Mouse (Mus musculus): ENCODE results near the gene 4931417E11Rik. TPM values are rescaled to one million over a fixed set of nuclear protein-coding genes. Genes with fewer than 3 reads are reported as not detected.

The 4931417E11Rik gene
- not detected in 2 replicates for polyA plus RNA-seq (2015; fragmentation: Nextera tagmentation; extraction: Ambion mirVana)

DNA sequence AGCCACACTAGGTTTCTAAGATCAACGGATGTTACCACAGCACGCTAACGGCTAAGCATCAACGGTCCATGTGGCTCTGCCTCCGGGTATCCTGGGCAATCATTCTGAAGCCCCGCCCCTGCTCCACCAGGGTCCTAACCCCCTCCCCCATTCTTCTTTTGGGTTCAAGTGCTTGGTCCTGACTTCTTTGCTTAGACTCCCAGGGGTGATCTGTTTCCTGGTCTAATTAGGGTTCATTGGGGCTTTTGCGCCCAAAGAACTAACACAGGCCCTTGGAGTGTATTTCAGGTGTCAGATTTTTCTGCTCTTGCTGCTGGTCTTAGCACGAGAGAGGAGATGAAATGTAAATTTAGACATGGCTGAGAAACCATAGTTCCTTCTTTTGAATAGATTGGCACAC is at the start of gene 4931417E11Rik:
Gene 4931417E11Rik, minus strand, starts transcription at position 101 of the 400 bp plus-strand sequence.
- Histone ChIP-seq H3K9me3 (no peaks in the 10 kb centered on the region), H3K36me3 (no peaks in the 10 kb centered on the region), H3K4me3 (no peak within 1 kb of the TSS), H3K27ac (replicated peaks) (no peak within 1 kb of the TSS), H3K27me3 (no peaks in the 10 kb centered on the region), H3K4me1 (replicated peaks) (no peaks in the 10 kb centered on the region), H3K4me2 (no peak within 1 kb of the TSS), H3K9ac (no peak within 1 kb of the TSS)
- WGBS, result 72% methylated on average over 8 of the region's 8 CpGs
- no peak for ATAC-seq (ENCODE audit: low FRiP score, low read depth)

- Histone ChIP-seq H3K4me2 (0 out of 2 replicates have a peak overlapping the region, but pooled peaks have one; percentile 21), H3K9ac (no peak overlapping the region), H3K4me1 (replicated peaks) (no peaks in the 10 kb centered on the region), H3K4me3 (no peak overlapping the region), H3K27ac (replicated peaks) (no peak overlapping the region), H3K36me3 (no peaks in the 10 kb centered on the region), H3K9me3 (no peaks in the 10 kb centered on the region), H3K27me3 (no peaks in the 10 kb centered on the region)
- 24% methylated on average over 14 of the region's 14 CpGs for WGBS
- ATAC-seq (ENCODE audit: low FRiP score, low read depth), result peak; percentile 66; the same call in 1 of the 2 replicates
Measured at GRCm38 (mm10) chr6:73517818-73518396, 48.4 kb upstream of the 4931417E11Rik start.

DNA sequence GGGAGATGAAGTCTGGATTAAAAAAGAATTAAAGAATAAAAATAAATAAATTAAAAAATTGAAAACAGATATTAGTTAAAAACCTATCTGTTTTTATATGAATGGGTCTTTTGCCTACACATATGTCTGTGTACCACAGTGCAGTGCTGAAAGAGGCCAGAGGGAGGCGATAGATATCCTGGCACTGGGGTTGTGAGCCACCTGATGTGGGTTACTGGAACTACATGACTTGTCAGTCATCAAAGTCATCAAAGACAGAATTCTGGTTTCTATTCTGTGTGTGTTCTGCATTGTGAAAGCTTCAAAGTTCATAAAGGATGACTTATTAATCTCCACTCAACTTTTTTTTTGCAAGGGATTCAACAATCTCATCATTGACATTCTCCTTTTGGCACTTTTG is 43.4 kb upstream of the 4931417E11Rik start:
- no peaks in the 10 kb centered on the region for H3K27me3 ChIP-seq
- WGBS, result 28% methylated on average over 1 of the region's 1 CpGs
- no peaks in the 10 kb centered on the region for H3K9me3 ChIP-seq
- H3K9ac ChIP-seq, result no peak overlapping the region
- no peaks in the 10 kb centered on the region for H3K36me3 ChIP-seq
- no peak for ATAC-seq (ENCODE audit: low FRiP score, low read depth)
- H3K4me3 ChIP-seq, result no peak overlapping the region
- H3K4me2 ChIP-seq, result no peak overlapping the region
- H3K4me1 ChIP-seq (replicated peaks), result no peaks in the 10 kb centered on the region
- no peak overlapping the region for H3K27ac ChIP-seq (replicated peaks)

DNA sequence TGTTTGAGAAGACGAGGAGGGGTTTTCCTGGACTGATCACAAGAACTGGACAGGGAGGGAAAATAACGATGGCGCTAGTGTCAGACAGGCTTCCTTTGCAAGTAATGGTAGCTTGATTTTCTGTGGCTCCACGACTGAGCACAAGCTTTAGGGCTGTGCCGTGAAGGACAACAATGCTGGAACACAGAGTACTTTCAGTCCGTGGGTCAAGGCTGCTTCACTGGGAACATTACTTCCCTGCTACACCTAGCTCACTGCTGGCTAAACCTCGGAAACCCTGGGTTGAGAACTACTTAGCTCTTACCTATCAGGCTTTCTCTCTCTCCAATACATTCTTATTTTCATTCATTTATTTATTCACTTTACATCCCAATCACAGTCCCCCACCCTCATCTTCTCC is 30.2 kb upstream of the 4931417E11Rik start:
- Histone ChIP-seq H3K36me3 (no peaks in the 10 kb centered on the region), H3K9me3 (no peaks in the 10 kb centered on the region), H3K4me1 (replicated peaks) (0 out of 2 replicates have a peak, but pooled peaks cover 3% of the 10 kb centered on the region), H3K4me3 (no peak overlapping the region), H3K9ac (no peak overlapping the region), H3K4me2 (no peak overlapping the region), H3K27me3 (no peaks in the 10 kb centered on the region), H3K27ac (replicated peaks) (no peak overlapping the region)
- ATAC-seq (ENCODE audit: low FRiP score, low read depth), result no peak
- WGBS, result 89% methylated on average over 7 of the region's 7 CpGs

DNA sequence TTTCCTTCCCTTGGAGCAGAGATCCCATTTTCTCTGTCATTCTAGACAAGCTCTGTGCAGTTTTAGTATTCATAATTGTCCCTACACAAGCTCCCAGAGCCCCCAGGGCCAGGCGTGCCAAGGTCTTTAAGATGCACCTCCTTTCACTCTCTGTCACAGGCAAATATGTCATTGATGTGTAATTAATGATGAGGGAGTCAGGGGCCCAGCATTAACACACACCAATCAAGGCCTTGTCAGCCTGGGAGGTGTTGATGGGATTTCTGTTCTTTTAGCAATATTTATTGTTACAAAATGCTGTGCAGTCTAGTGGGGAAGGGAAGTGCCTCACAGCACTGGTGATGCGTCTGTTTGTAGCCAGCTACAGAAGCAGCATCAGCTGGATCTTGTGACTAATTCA is 27.9 kb upstream of the 4931417E11Rik start:
- Histone ChIP-seq H3K9me3 (no peaks in the 10 kb centered on the region), H3K4me1 (replicated peaks) (0 out of 2 replicates have a peak, but pooled peaks cover 3% of the 10 kb centered on the region), H3K27me3 (no peaks in the 10 kb centered on the region), H3K4me3 (no peak overlapping the region), H3K4me2 (no peak overlapping the region), H3K27ac (replicated peaks) (no peak overlapping the region), H3K9ac (no peak overlapping the region), H3K36me3 (no peaks in the 10 kb centered on the region)
- 25% methylated on average over 2 of the region's 2 CpGs for WGBS
- ATAC-seq (ENCODE audit: low FRiP score, low read depth), result peak; percentile 56; the same call in 1 of the 2 replicates

GRCm38 (mm10) chr6:73490524-73490923 is 21.1 kb upstream of the 4931417E11Rik start:
- no peak overlapping the region for H3K9ac ChIP-seq
- no peaks in the 10 kb centered on the region for H3K9me3 ChIP-seq
- H3K4me3 ChIP-seq, result no peak overlapping the region
- H3K36me3 ChIP-seq, result no peaks in the 10 kb centered on the region
- no peak overlapping the region for H3K4me2 ChIP-seq
- no peak for ATAC-seq (ENCODE audit: low FRiP score, low read depth)
- no peaks in the 10 kb centered on the region for H3K4me1 ChIP-seq (replicated peaks)
- WGBS, result 98% methylated on average over 1 of the region's 1 CpGs
- no peak overlapping the region for H3K27ac ChIP-seq (replicated peaks)
- no peaks in the 10 kb centered on the region for H3K27me3 ChIP-seq

- no peaks in the 10 kb centered on the region for H3K36me3 ChIP-seq
- ATAC-seq (ENCODE audit: low FRiP score, low read depth), result no peak
- H3K4me2 ChIP-seq, result no peak overlapping the region
- no peak overlapping the region for H3K9ac ChIP-seq
- WGBS, result 85% methylated on average over 3 of the region's 3 CpGs
- H3K4me1 ChIP-seq (replicated peaks), result no peaks in the 10 kb centered on the region
- no peaks in the 10 kb centered on the region for H3K27me3 ChIP-seq
- no peaks in the 10 kb centered on the region for H3K9me3 ChIP-seq
- no peak overlapping the region for H3K4me3 ChIP-seq
- no peak overlapping the region for H3K27ac ChIP-seq (replicated peaks)
Measured at GRCm38 (mm10) chr6:73485616-73486015, 16.1 kb upstream of the 4931417E11Rik start.

DNA sequence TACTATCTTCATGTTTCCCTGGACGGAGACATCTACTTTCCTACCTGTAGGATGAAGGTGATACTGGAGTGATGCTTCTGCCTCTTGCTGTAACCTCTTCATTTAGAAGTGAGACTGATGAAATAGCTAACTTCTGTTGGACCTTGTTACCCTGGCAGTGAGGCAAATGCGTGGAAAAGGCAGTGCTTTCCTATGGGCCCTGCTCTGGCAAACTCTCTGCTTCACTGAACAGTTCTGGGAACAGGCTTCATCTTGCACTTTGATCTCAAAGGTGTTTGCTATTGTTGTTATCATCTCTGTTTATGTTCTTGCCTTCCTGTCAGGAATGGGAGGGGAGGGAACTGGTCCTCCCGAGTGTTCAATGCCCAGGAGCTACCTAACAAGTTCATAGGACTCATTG is 3.4 kb downstream of the 4931417E11Rik start:
- WGBS, result 91% methylated on average over 3 of the region's 3 CpGs
- ATAC-seq (ENCODE audit: low FRiP score, low read depth), result no peak
- H3K9ac ChIP-seq, result no peak overlapping the region
- no peaks in the 10 kb centered on the region for H3K9me3 ChIP-seq
- H3K4me2 ChIP-seq, result no peak overlapping the region
- H3K36me3 ChIP-seq, result no peaks in the 10 kb centered on the region
- H3K27me3 ChIP-seq, result no peaks in the 10 kb centered on the region
- no peak overlapping the region for H3K27ac ChIP-seq (replicated peaks)
- no peaks in the 10 kb centered on the region for H3K4me1 ChIP-seq (replicated peaks)
- H3K4me3 ChIP-seq, result no peak overlapping the region

GRCm38 (mm10) chr6:73462543-73462942 is 6.9 kb downstream of the 4931417E11Rik start:
- ATAC-seq (ENCODE audit: low FRiP score, low read depth), result no peak
- Histone ChIP-seq H3K36me3 (no peaks in the 10 kb centered on the region), H3K4me3 (no peak overlapping the region), H3K27ac (replicated peaks) (no peak overlapping the region), H3K4me1 (replicated peaks) (no peaks in the 10 kb centered on the region), H3K4me2 (no peak overlapping the region), H3K9me3 (no peaks in the 10 kb centered on the region), H3K27me3 (no peaks in the 10 kb centered on the region), H3K9ac (no peak overlapping the region)
- WGBS, result 83% methylated on average over 5 of the region's 5 CpGs

DNA sequence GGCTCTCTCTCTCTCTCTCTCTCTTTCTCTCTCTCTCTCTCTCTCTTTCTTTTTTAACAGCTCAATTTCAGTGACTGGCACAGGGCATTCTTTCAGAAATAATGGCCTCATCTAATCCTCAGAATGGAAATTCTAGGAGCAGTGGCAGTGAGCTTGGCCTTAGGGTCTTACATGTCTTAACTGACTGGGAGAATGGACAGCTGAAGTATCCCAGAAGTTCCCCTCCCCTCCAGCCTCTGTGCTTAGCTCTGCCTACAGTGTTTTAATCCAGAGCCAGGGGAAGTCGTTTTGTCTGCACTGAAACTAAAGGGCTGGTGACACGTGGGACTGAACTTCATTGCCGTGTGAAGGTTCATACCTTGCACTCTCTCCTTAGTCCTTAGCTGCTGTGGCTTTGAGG is 35.6 kb downstream of the 4931417E11Rik start:
- no peak overlapping the region for H3K4me3 ChIP-seq
- no peak overlapping the region for H3K27ac ChIP-seq (replicated peaks)
- H3K9ac ChIP-seq, result no peak overlapping the region
- peaks cover under 1% of the 10 kb centered on the region; the same call in 1 of the 2 replicates for H3K4me1 ChIP-seq (replicated peaks)
- H3K27me3 ChIP-seq, result no peaks in the 10 kb centered on the region
- no peak for ATAC-seq (ENCODE audit: low FRiP score, low read depth)
- H3K36me3 ChIP-seq, result no peaks in the 10 kb centered on the region
- H3K4me2 ChIP-seq, result no peak overlapping the region
- H3K9me3 ChIP-seq, result no peaks in the 10 kb centered on the region
- WGBS, result 37% methylated on average over 3 of the region's 3 CpGs

DNA sequence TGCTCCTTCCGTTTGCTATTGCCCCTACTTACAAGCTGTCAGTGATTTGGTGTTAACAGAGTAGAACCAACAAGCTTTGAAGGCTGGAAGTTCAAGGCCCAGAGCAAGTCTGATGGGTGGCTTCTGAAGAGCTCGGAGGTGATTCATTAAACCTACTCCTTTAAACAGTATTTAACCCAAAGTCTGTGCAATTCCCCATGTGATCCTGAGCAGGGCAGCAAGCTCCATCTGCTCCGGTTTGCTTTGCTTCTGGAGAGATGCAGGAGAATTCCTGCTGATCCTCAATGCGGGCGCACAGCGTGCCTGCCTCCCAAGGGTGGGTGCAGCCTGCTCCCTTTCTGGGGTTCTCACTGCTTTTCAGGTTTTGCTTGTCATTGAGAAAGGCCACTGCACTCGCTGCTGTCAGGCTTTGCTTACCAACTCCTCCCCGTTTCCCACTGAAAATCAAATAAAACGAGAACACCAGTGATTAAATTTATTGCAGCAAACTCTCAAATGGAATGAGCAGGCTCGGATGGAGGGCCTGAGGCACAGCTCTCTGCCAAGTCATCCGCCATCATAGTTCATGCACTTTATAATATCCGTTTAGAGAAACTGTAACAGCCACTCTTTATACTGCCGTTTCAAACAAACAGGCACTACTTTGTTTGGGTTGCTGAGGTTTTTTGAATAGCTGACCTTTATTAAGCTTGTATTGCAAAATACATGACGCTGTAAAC is 40.7 kb downstream of the 4931417E11Rik start:
- Histone ChIP-seq H3K4me1 (replicated peaks) (peaks cover 10% of the 10 kb centered on the region), H3K9ac (no peak overlapping the region), H3K4me2 (peak overlapping the region; percentile 23), H3K27me3 (no peaks in the 10 kb centered on the region), H3K4me3 (no peak overlapping the region), H3K9me3 (no peaks in the 10 kb centered on the region), H3K36me3 (no peaks in the 10 kb centered on the region), H3K27ac (replicated peaks) (no peak overlapping the region)
- 19% methylated on average over 14 of the region's 14 CpGs for WGBS
- peak; percentile 51; the same call in 1 of the 2 replicates for ATAC-seq (ENCODE audit: low FRiP score, low read depth)

- ATAC-seq (ENCODE audit: low FRiP score, low read depth), result no peak
- H3K27ac ChIP-seq (replicated peaks), result no peak overlapping the region
- H3K4me2 ChIP-seq, result no peak overlapping the region
- no peak overlapping the region for H3K9ac ChIP-seq
- H3K9me3 ChIP-seq, result no peaks in the 10 kb centered on the region
- no peak overlapping the region for H3K4me3 ChIP-seq
- H3K4me1 ChIP-seq (replicated peaks), result peaks cover 10% of the 10 kb centered on the region
- no peaks in the 10 kb centered on the region for H3K27me3 ChIP-seq
- WGBS, result 2% methylated on average over 1 of the region's 1 CpGs
- no peaks in the 10 kb centered on the region for H3K36me3 ChIP-seq
Measured at GRCm38 (mm10) chr6:73427273-73427812, 42.1 kb downstream of the 4931417E11Rik start.

Data from hindbrain, embryonic 15.5 days (tissue).